Mouse (Mus musculus): Measurements from ENCODE around the gene Rnasek. TPM values are rescaled to one million over a fixed set of nuclear protein-coding genes. Genes with fewer than 3 reads are reported as not detected.

Rnasek gene
- polyA plus RNA-seq, 1 experiment from 2014 or later: 241 TPM

DNA sequence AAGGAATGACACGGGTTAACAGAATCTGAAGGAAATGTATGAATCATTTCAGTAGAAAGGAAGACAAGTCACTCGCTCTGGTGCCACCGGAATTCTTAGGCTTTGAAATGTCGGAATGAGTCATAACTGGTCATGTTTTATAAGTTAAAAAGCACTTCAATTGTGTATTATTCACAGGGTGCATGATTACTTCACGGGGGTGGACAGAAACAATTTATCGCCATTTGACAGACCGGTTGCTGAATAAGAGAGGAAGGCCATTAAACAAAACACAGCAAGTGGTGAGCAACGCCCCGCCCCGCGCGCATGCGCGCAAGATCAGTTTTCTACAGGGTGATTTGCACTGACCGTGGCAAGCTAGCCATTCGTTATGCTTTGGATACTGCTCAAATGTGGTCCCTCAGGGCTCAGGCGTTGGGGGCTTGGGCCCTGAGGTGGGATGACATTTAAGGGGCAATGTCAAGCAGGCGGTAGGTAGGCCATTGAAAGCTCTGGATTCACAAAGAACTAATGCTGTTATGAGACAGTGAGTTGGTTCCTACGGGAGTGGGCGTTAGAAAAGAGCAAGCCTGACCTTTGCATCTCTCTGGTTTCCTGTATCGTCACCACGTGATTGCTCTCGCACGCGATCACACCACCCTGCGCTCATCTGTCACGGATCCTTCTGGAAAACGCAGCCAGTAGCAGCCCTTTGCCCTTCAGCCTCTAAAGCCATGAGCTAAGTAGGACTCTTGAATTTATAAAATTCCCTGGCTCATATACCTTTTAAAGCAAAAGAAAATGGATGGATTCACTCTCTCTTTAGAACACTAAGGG lies 50.1 kb downstream of the Rnasek start:
- DNase-seq (no peak), ATAC-seq (no peak)
- no peak overlapping the region for H3K27ac ChIP-seq (ENCODE audit: low read depth)
- H3K9ac ChIP-seq (replicated peaks): no peak overlapping the region
- H3K36me3 ChIP-seq (replicated peaks; ENCODE audit: insufficient read depth, low read length): no peaks in the 10 kb centered on the region
- no peaks in the 10 kb centered on the region for H3K9me3 ChIP-seq (ENCODE audit: low read length)
- H3K4me2 ChIP-seq (ENCODE audit: low read depth, low read length): no peak overlapping the region
- TF ChIP-seq CTCF (IDR thresholded peaks at IDR 0.05; ENCODE audit: low read depth): no peak
- H3K4me3 ChIP-seq (ENCODE audit: low read depth, low read length): no peak overlapping the region
- 89% methylated on average over 28 of the region's 28 CpGs for WGBS (ENCODE audit: insufficient replicate concordance)
- H3K27me3 ChIP-seq (ENCODE audit: insufficient read depth, low read length): no peaks in the 10 kb centered on the region
- no peaks in the 10 kb centered on the region for H3K4me1 ChIP-seq (ENCODE audit: insufficient read depth)

MicroRNA genes within 50 kb of the gene (microRNA counts, 519-probe panel; counts per million panel counts)
- microRNA mmu-miR-195 (not detected), microRNA mmu-miR-497 (not detected)

Small RNAs within 50 kb of the gene (microRNA-seq; reads per million reads assigned to microRNA genes)
- gene Mir195a (412 reads per million, percentile 61 among the genes with 10 or more reads in this experiment), gene Mir497 (not detected), gene Mir497b (not detected)

Other genes with a start within 250 kb of the Rnasek start
- 305 and 324 TPM in 2 replicates for gene Gabarap, start 248.7 kb downstream of the Rnasek start, polyA plus RNA-seq (2015; fragmentation: Nextera tagmentation; extraction: Ambion mirVana)
- 19.5 and 25.5 TPM in 2 replicates for gene Phf23, start 244.1 kb downstream of the Rnasek start, polyA plus RNA-seq (2015; fragmentation: Nextera tagmentation; extraction: Ambion mirVana)
- 2.7 and 3.4 TPM in 2 replicates for gene Dvl2, start 239.2 kb downstream of the Rnasek start, polyA plus RNA-seq (2015; fragmentation: Nextera tagmentation; extraction: Ambion mirVana)
- 345 and 367 TPM in 2 replicates for gene Acadvl, start 224.4 kb downstream of the Rnasek start, polyA plus RNA-seq (2015; fragmentation: Nextera tagmentation; extraction: Ambion mirVana)
- 0.58 and 0.61 TPM in 2 replicates for gene Dlg4, start 222.9 kb downstream of the Rnasek start, polyA plus RNA-seq (2015; fragmentation: Nextera tagmentation; extraction: Ambion mirVana)
- 458 and 462 TPM in 2 replicates for gene Asgr1, start 185.8 kb downstream of the Rnasek start, polyA plus RNA-seq (2015; fragmentation: Nextera tagmentation; extraction: Ambion mirVana)
- gene Asgr2, start 147.2 kb downstream of the Rnasek start, polyA plus RNA-seq (2015; fragmentation: Nextera tagmentation; extraction: Ambion mirVana): 48.3 and 53.3 TPM in 2 replicates
- gene Mgl2, start 109.5 kb downstream of the Rnasek start, polyA plus RNA-seq (2015; fragmentation: Nextera tagmentation; extraction: Ambion mirVana): 1.5 TPM in 2 replicates
- gene Clec10a, start 83.6 kb downstream of the Rnasek start, polyA plus RNA-seq (2015; fragmentation: Nextera tagmentation; extraction: Ambion mirVana): 0.46 and 0.81 TPM in 2 replicates
- gene Slc16a11, start 27.1 kb downstream of the Rnasek start, polyA plus RNA-seq (2015; fragmentation: Nextera tagmentation; extraction: Ambion mirVana): 1.4 and 1.8 TPM in 2 replicates
- gene Slc16a13, start 18.8 kb downstream of the Rnasek start, polyA plus RNA-seq (2015; fragmentation: Nextera tagmentation; extraction: Ambion mirVana): 1.3 and 1.9 TPM in 2 replicates
- 1.4 and 1.8 TPM in 2 replicates for gene Bcl6b, start 10.0 kb downstream of the Rnasek start, polyA plus RNA-seq (2015; fragmentation: Nextera tagmentation; extraction: Ambion mirVana)
- gene 0610010K14Rik, start 1.9 kb downstream of the Rnasek start, polyA plus RNA-seq (2015; fragmentation: Nextera tagmentation; extraction: Ambion mirVana): 48.9 and 55.2 TPM in 2 replicates
- 5.4 and 5.8 TPM in 2 replicates for gene Gm21988, start within 50 bp of the Rnasek start, polyA plus RNA-seq (2015; fragmentation: Nextera tagmentation; extraction: Ambion mirVana)
- 17.8 and 20.0 TPM in 2 replicates for gene Alox12, start 15.5 kb upstream of the Rnasek start, polyA plus RNA-seq (2015; fragmentation: Nextera tagmentation; extraction: Ambion mirVana)
- 0.08 TPM in 1 of 2 replicates, not detected in the other for gene Alox12e, start 82.8 kb upstream of the Rnasek start, polyA plus RNA-seq (2015; fragmentation: Nextera tagmentation; extraction: Ambion mirVana)
- 0.49 and 0.56 TPM in 2 replicates for gene Alox15, start 112.2 kb upstream of the Rnasek start, polyA plus RNA-seq (2015; fragmentation: Nextera tagmentation; extraction: Ambion mirVana)
- gene Pelp1, start 170.2 kb upstream of the Rnasek start, polyA plus RNA-seq (2015; fragmentation: Nextera tagmentation; extraction: Ambion mirVana): 6.1 and 6.4 TPM in 2 replicates
- gene Arrb2, start 192.8 kb upstream of the Rnasek start, polyA plus RNA-seq (2015; fragmentation: Nextera tagmentation; extraction: Ambion mirVana): 20.0 and 21.8 TPM in 2 replicates
- 14.3 and 15.1 TPM in 2 replicates for gene Med11, start 212.1 kb upstream of the Rnasek start, polyA plus RNA-seq (2015; fragmentation: Nextera tagmentation; extraction: Ambion mirVana)
- gene Zmynd15, start 219.6 kb upstream of the Rnasek start, polyA plus RNA-seq (2015; fragmentation: Nextera tagmentation; extraction: Ambion mirVana): 0.59 and 0.70 TPM in 2 replicates
- 9.2 and 9.4 TPM in 2 replicates for gene Cxcl16, start 220.1 kb upstream of the Rnasek start, polyA plus RNA-seq (2015; fragmentation: Nextera tagmentation; extraction: Ambion mirVana)